Mouse (Mus musculus): ENCODE data around the gene Olfml1. TPM values are rescaled to one million over a fixed set of nuclear protein-coding genes. Genes with fewer than 3 reads are reported as not detected.
A peak's percentile ranks its signal among the peaks of the same experiment; 100 is the strongest.

The Olfml1 gene
- polyA plus RNA-seq, 1 experiment from 2014 or later, result 37.9 TPM

- no peak for ATAC-seq (ENCODE audit: insufficient number of reproducible peaks, low FRiP score, low TSS enrichment, low read depth)
- WGBS, result 91% methylated on average over 3 of the region's 3 CpGs
These were observed 11.3 kb upstream of the Olfml1 start for GRCm38 (mm10) chr7:107555906-107556305.

GRCm38 (mm10) chr7:107560675-107561074 lies 6.6 kb upstream of the Olfml1 start:
- H3K36me3 ChIP-seq, result no peaks in the 10 kb centered on the region
- no peak overlapping the region for H3K27ac ChIP-seq
- H3K27me3 ChIP-seq, result no peaks in the 10 kb centered on the region
- H3K4me3 ChIP-seq, result no peak overlapping the region
- 64% methylated on average over 2 of the region's 2 CpGs for WGBS
- no peaks in the 10 kb centered on the region for H3K4me1 ChIP-seq
- no peak overlapping the region for H3K9ac ChIP-seq
- no peak for ATAC-seq (ENCODE audit: insufficient number of reproducible peaks, low FRiP score, low TSS enrichment, low read depth)
- no peaks in the 10 kb centered on the region for H3K9me3 ChIP-seq
- no peak overlapping the region for H3K4me2 ChIP-seq

More at GRCm38 (mm10) chr7:107555906-107556305, 11.3 kb upstream of the Olfml1 start:
- Histone ChIP-seq H3K4me2 (no peak overlapping the region), H3K9me3 (no peaks in the 10 kb centered on the region), H3K36me3 (no peaks in the 10 kb centered on the region), H3K4me1 (no peaks in the 10 kb centered on the region), H3K27me3 (no peaks in the 10 kb centered on the region), H3K27ac (no peak overlapping the region), H3K9ac (no peak overlapping the region), H3K4me3 (no peak overlapping the region)

- Histone ChIP-seq H3K36me3 (no peaks in the 10 kb centered on the region), H3K4me2 (no peak overlapping the region), H3K27me3 (no peaks in the 10 kb centered on the region), H3K9ac (no peak overlapping the region), H3K4me3 (no peak overlapping the region), H3K27ac (no peak overlapping the region), H3K9me3 (no peaks in the 10 kb centered on the region), H3K4me1 (peaks cover 4% of the 10 kb centered on the region)
- 77% methylated on average over 3 of the region's 3 CpGs for WGBS
- ATAC-seq (ENCODE audit: insufficient number of reproducible peaks, low FRiP score, low TSS enrichment, low read depth), result no peak
These were observed 5.7 kb upstream of the Olfml1 start for GRCm38 (mm10) chr7:107561584-107561983.

DNA sequence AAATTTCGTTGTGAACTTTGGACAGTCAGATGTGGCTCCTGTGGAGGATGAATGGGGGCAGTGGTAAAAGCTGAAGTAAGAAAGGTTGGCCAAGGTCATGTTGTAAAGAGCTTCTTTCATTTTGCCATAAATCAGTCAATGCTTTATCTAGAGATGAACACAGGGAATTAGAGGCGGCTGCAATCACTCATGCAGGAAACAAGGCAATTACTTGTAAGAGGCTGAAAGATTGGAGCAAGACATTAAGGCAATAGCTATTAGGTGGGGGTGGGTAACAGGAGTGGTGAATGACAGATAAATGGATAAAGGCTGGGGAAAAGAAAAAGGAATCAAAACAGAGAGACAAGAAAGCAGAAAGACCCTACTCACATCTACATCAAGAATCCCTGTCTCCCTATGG lies 3.5 kb upstream of the Olfml1 start:
- no peaks in the 10 kb centered on the region for H3K36me3 ChIP-seq
- no peak overlapping the region for H3K9ac ChIP-seq
- 45% methylated on average over 2 of the region's 2 CpGs for WGBS
- H3K4me3 ChIP-seq, result no peak overlapping the region
- no peak overlapping the region for H3K27ac ChIP-seq
- H3K27me3 ChIP-seq, result no peaks in the 10 kb centered on the region
- H3K4me1 ChIP-seq, result peaks cover 8% of the 10 kb centered on the region
- no peak overlapping the region for H3K4me2 ChIP-seq
- no peak for ATAC-seq (ENCODE audit: insufficient number of reproducible peaks, low FRiP score, low TSS enrichment, low read depth)
- H3K9me3 ChIP-seq, result no peaks in the 10 kb centered on the region

GRCm38 (mm10) chr7:107567674-107568073 lies 428 bp downstream of the Olfml1 start:
- peak; percentile 18; the same call in 1 of the 2 replicates for ATAC-seq (ENCODE audit: insufficient number of reproducible peaks, low FRiP score, low TSS enrichment, low read depth)
- no peaks in the 10 kb centered on the region for H3K27me3 ChIP-seq
- peaks cover 17% of the 10 kb centered on the region for H3K4me1 ChIP-seq
- peaks cover 18% of the 10 kb centered on the region for H3K36me3 ChIP-seq
- peak overlapping the region; percentile 49 for H3K4me2 ChIP-seq
- no peaks in the 10 kb centered on the region for H3K9me3 ChIP-seq
- H3K9ac ChIP-seq, result peak overlapping the region; percentile 33; the same call in 1 of the 2 replicates
- 27% methylated on average over 5 of the region's 5 CpGs for WGBS
- peak overlapping the region; percentile 49 for H3K4me3 ChIP-seq
- H3K27ac ChIP-seq, result peak overlapping the region; percentile 90

DNA sequence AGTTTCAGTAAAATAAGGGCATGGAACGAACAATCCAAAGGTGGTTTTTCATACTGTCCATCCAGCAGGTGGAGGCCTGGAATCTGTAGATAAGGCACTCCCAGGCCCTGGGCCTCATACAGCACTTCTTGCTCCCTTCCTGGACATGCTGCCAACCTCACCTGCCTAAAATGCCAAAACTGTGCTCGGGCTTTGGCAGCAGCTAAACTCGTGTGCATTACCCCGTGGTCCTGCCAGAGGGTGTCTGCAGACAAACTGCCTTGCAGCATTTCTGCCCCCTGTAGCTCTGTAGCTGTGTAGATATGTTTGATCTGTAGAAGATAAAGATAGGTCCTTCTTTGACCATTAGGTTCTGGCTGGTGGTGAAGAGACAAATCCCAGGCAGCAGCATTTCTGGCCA lies 1.7 kb downstream of the Olfml1 start:
- ATAC-seq (ENCODE audit: insufficient number of reproducible peaks, low FRiP score, low TSS enrichment, low read depth), result no peak
- H3K4me3 ChIP-seq, result peak overlapping the region; percentile 49
- peak overlapping the region; percentile 52 for H3K4me2 ChIP-seq
- H3K36me3 ChIP-seq, result peaks cover 21% of the 10 kb centered on the region
- H3K9me3 ChIP-seq, result no peaks in the 10 kb centered on the region
- H3K27me3 ChIP-seq, result no peaks in the 10 kb centered on the region
- peaks cover 17% of the 10 kb centered on the region for H3K4me1 ChIP-seq
- peak overlapping the region; percentile 29 for H3K27ac ChIP-seq
- WGBS, result 44% methylated on average over 4 of the region's 4 CpGs
- H3K9ac ChIP-seq, result no peak overlapping the region

DNA sequence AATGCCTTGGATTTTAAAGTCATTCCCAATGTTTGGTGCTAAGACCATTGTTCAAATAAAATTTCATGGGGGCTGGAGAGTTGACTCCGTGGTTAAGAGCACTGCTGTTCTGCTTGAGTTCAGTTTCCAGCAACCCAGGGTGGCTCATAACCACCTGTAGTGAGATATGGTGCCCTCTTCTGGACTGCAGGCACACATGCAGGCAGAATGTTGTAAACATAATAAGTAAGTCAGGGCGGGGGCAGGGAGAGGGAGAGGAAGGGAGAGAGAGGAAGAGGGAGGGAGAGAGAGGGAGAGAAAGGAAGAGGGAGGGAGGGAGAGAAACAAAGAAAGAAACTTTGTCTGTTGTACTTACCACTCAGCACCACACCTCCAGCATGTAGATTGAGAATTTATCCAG lies 6.6 kb downstream of the Olfml1 start:
- peaks cover 57% of the 10 kb centered on the region for H3K36me3 ChIP-seq
- H3K27ac ChIP-seq, result no peak overlapping the region
- no peak overlapping the region for H3K4me3 ChIP-seq
- WGBS, result 72% methylated on average over 2 of the region's 2 CpGs
- no peak for ATAC-seq (ENCODE audit: insufficient number of reproducible peaks, low FRiP score, low TSS enrichment, low read depth)
- H3K9me3 ChIP-seq, result no peaks in the 10 kb centered on the region
- no peaks in the 10 kb centered on the region for H3K27me3 ChIP-seq
- H3K4me1 ChIP-seq, result peaks cover 8% of the 10 kb centered on the region; the same call in 1 of the 2 replicates
- H3K4me2 ChIP-seq, result no peak overlapping the region
- H3K9ac ChIP-seq, result no peak overlapping the region

DNA sequence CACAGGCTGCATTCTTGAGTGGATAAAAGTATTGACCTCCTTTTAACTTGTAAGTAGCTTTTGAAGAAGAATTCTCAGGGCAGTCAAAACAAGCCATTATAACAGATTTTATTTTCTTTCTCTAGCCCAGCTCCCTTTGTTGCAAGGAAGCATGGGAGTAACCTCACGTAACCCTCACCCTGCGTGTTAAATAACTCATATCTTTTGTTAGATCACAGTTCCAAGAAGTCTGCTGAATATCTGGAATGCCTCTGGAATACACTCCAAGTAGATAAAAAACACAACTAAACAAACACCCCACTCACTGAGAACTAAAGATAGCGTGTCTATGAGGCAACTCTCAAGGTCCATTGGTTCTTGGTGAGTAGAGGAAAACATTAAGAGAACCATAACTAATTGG lies 7.0 kb downstream of the Olfml1 start:
- Histone ChIP-seq H3K4me3 (no peak overlapping the region), H3K27me3 (no peaks in the 10 kb centered on the region), H3K4me2 (no peak overlapping the region), H3K36me3 (peaks cover 57% of the 10 kb centered on the region), H3K9me3 (no peaks in the 10 kb centered on the region), H3K27ac (no peak overlapping the region), H3K9ac (no peak overlapping the region), H3K4me1 (peaks cover 4% of the 10 kb centered on the region; the same call in 1 of the 2 replicates)
- ATAC-seq (ENCODE audit: insufficient number of reproducible peaks, low FRiP score, low TSS enrichment, low read depth), result no peak
- WGBS, result 73% methylated on average over 3 of the region's 3 CpGs

- peak; percentile 64; the same call in 1 of the 2 replicates for ATAC-seq (ENCODE audit: insufficient number of reproducible peaks, low FRiP score, low TSS enrichment, low read depth)
- WGBS, result 39% methylated on average over 2 of the region's 2 CpGs
These were observed 25.4 kb downstream of the Olfml1 start for GRCm38 (mm10) chr7:107592641-107593040.

DNA sequence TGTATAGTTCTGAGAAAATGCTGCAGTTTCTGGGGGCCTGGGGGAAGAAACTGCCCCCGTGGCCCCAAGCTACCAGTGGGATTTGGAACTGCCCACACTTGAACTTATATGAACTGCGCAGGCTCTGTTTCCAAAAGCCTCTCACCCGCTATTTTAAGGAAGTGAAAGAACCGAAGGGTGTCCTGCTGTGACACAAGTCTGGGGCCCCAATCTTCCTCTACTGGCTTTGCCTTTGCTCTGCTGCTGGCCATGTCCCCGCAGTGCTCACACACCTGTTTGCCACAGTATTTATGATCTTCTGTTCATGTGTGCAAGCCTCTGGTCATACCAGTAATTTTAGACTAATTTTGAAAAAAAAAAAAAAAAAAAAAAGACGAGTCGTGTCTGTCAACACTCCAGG lies 26.7 kb downstream of the Olfml1 start:
- WGBS, result 23% methylated on average over 7 of the region's 7 CpGs
- H3K27ac ChIP-seq, result no peak overlapping the region
- no peak for ATAC-seq (ENCODE audit: insufficient number of reproducible peaks, low FRiP score, low TSS enrichment, low read depth)
- H3K36me3 ChIP-seq, result peaks cover 10% of the 10 kb centered on the region; the same call in 1 of the 2 replicates
- peak overlapping the region; percentile 94; the same call in 1 of the 2 replicates for H3K4me2 ChIP-seq
- H3K4me1 ChIP-seq, result peaks cover 14% of the 10 kb centered on the region
- H3K27me3 ChIP-seq, result no peaks in the 10 kb centered on the region
- H3K4me3 ChIP-seq, result no peak overlapping the region
- H3K9ac ChIP-seq, result no peak overlapping the region
- H3K9me3 ChIP-seq, result no peaks in the 10 kb centered on the region

More at GRCm38 (mm10) chr7:107592641-107593040, 25.4 kb downstream of the Olfml1 start:
- H3K4me3 ChIP-seq, result no peak overlapping the region
- no peak overlapping the region for H3K27ac ChIP-seq
- H3K9me3 ChIP-seq, result no peaks in the 10 kb centered on the region
- no peak overlapping the region for H3K4me2 ChIP-seq
- peaks cover 14% of the 10 kb centered on the region for H3K4me1 ChIP-seq
- H3K9ac ChIP-seq, result no peak overlapping the region
- peaks cover 10% of the 10 kb centered on the region; the same call in 1 of the 2 replicates for H3K36me3 ChIP-seq
- no peaks in the 10 kb centered on the region for H3K27me3 ChIP-seq

GRCm38 (mm10) chr7:107594325-107594856 lies 27.1 kb downstream of the Olfml1 start:
- Histone ChIP-seq H3K9me3 (no peaks in the 10 kb centered on the region), H3K4me2 (peak overlapping the region; percentile 94), H3K36me3 (peaks cover 10% of the 10 kb centered on the region; the same call in 1 of the 2 replicates), H3K4me3 (peak overlapping the region; percentile 53), H3K4me1 (peaks cover 14% of the 10 kb centered on the region), H3K27ac (peak overlapping the region; percentile 69), H3K27me3 (no peaks in the 10 kb centered on the region), H3K9ac (peak overlapping the region; percentile 37; the same call in 1 of the 2 replicates)
- 2% methylated on average over 16 of the region's 16 CpGs for WGBS
- ATAC-seq (ENCODE audit: insufficient number of reproducible peaks, low FRiP score, low TSS enrichment, low read depth), result peak; percentile 45

DNA sequence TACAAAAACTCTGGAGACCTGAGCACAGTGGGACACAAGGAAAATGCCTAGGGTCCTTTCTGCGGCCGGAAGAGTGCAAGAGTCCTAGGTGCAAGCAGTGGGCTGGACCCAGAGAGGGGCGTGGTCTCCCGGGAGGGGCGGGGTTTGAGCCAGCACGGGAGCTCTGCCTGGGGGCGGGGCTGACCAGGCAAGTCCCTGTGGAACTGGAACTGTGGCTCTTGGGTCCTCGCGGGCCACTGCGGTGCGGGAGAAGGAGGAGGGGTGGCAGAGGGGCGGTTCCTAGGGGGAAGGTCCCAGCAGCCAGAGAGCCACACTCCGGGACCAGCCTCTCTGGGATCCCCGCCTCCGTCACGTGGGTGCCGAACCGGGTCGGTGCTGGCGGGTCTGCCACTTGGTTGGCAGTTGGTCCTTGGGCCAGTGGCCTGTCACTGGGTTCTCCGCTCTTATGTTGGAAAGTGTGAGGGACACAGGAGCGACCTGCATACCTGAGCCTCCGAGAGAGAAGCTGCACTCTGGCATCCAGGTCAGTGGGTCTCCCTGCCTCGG lies 27.7 kb downstream of the Olfml1 start, which contains the start of gene Ppfibp2:
TSS of gene Ppfibp2 (plus strand) at position 351 of the 546 bp plus-strand sequence.
- peak; percentile 70 for ATAC-seq (ENCODE audit: insufficient number of reproducible peaks, low FRiP score, low TSS enrichment, low read depth)
- peak within 1 kb of the TSS; percentile 37 for H3K9ac ChIP-seq
- no peaks in the 10 kb centered on the region for H3K9me3 ChIP-seq
- no peaks in the 10 kb centered on the region for H3K27me3 ChIP-seq
- H3K4me1 ChIP-seq, result peaks cover 14% of the 10 kb centered on the region
- H3K4me2 ChIP-seq, result peak within 1 kb of the TSS; percentile 94
- peak within 1 kb of the TSS; percentile 53 for H3K4me3 ChIP-seq
- H3K27ac ChIP-seq, result peak within 1 kb of the TSS; percentile 69
- WGBS, result under 1% methylated on average over 24 of the region's 24 CpGs
- H3K36me3 ChIP-seq, result peaks cover 10% of the 10 kb centered on the region; the same call in 1 of the 2 replicates
